Mouse (Mus musculus): ENCODE measurements around the gene Zfp408. TPM values are rescaled to one million over a fixed set of nuclear protein-coding genes. Genes with fewer than 3 reads are reported as not detected.

Gene Zfp408
- polyA plus RNA-seq, 1 experiment from 2014 or later: 4.0 TPM

GRCm38 (mm10) chr2:91659657-91660056 lies 10.1 kb upstream of the Zfp408 start:
- DNase-seq (ENCODE audit: low spot score) (no peak), ATAC-seq (ENCODE audit: low read depth) (no peak)
- Histone ChIP-seq H3K4me2 (ENCODE audit: low read depth, low read length) (no peak overlapping the region), H3K27me3 (replicated peaks; ENCODE audit: control insufficient read depth, insufficient read depth, low read length) (no peaks in the 10 kb centered on the region), H3K9me3 (ENCODE audit: control insufficient read depth, low read length) (no peaks in the 10 kb centered on the region), H3K9ac (ENCODE audit: low read depth, low read length) (no peak overlapping the region), H3K4me3 (ENCODE audit: low read depth, low read length) (no peak overlapping the region), H3K4me1 (ENCODE audit: control insufficient read depth, insufficient read depth, low read length) (no peaks in the 10 kb centered on the region), H3K27ac (replicated peaks; ENCODE audit: low read depth, low read length) (no peak overlapping the region), H3K36me3 (ENCODE audit: control insufficient read depth, insufficient read depth, low read length) (peaks cover 91% of the 10 kb centered on the region)
- WGBS: 92% methylated on average over 8 of the region's 8 CpGs

DNA sequence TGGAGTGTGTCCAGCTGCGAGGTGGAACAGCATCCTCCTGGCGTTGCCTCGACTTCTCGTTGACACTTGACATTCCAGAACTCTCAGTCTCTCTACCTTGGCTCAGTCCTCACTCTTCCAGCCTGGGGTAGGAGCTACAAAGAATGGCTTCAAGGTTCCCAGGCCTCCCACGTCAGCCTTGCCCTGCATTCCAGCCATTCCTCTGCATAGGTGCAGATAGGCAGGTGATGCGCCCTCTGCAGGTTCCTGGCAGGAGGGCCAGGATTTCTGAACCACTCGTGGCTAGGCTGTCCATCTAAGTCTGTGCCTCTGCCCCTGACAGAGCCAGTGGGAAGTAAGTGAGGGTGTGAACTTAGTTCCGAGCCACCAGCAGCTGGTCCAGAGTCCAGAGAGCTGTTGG lies 7.2 kb upstream of the Zfp408 start:
- Histone ChIP-seq H3K27me3 (replicated peaks; ENCODE audit: control insufficient read depth, insufficient read depth, low read length) (no peaks in the 10 kb centered on the region), H3K4me3 (ENCODE audit: low read depth, low read length) (no peak overlapping the region), H3K4me2 (ENCODE audit: low read depth, low read length) (no peak overlapping the region), H3K36me3 (ENCODE audit: control insufficient read depth, insufficient read depth, low read length) (peaks cover 81% of the 10 kb centered on the region), H3K9ac (ENCODE audit: low read depth, low read length) (no peak overlapping the region), H3K27ac (replicated peaks; ENCODE audit: low read depth, low read length) (no peak overlapping the region), H3K4me1 (ENCODE audit: control insufficient read depth, insufficient read depth, low read length) (no peaks in the 10 kb centered on the region), H3K9me3 (ENCODE audit: control insufficient read depth, low read length) (no peaks in the 10 kb centered on the region)
- WGBS: 68% methylated on average over 8 of the region's 8 CpGs
- ATAC-seq (ENCODE audit: low read depth) (no peak), DNase-seq (ENCODE audit: low spot score) (no peak)

DNA sequence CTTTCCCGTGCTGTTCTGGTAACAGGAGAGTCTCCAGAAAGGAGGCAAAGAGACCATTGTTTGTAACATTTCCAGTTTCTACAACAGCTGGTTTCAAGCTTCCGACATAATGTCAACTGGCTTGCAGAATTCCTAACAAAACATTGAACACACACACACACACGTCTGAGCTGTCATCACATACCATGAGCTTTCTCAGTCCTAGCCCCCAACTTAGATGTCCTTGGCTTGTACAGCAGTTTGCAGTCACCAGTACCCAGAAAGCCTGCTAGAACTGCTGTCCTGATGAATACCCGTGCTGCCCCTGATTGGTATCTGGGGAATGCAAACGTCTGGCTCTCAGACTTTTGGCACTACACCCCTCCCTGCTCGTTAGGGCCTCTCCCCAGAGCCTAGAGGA lies 6.2 kb upstream of the Zfp408 start:
- Histone ChIP-seq H3K4me1 (ENCODE audit: control insufficient read depth, insufficient read depth, low read length) (peaks cover 4% of the 10 kb centered on the region; the same call in 1 of the 2 replicates), H3K4me3 (ENCODE audit: low read depth, low read length) (no peak overlapping the region), H3K27ac (replicated peaks; ENCODE audit: low read depth, low read length) (no peak overlapping the region), H3K9me3 (ENCODE audit: control insufficient read depth, low read length) (no peaks in the 10 kb centered on the region), H3K36me3 (ENCODE audit: control insufficient read depth, insufficient read depth, low read length) (peaks cover 72% of the 10 kb centered on the region), H3K27me3 (replicated peaks; ENCODE audit: control insufficient read depth, insufficient read depth, low read length) (no peaks in the 10 kb centered on the region), H3K4me2 (ENCODE audit: low read depth, low read length) (no peak overlapping the region), H3K9ac (ENCODE audit: low read depth, low read length) (no peak overlapping the region)
- DNase-seq (ENCODE audit: low spot score) (peak; percentile 14), ATAC-seq (ENCODE audit: low read depth) (no peak)
- 58% methylated on average over 6 of the region's 6 CpGs for WGBS

GRCm38 (mm10) chr2:91655388-91655787 lies 5.8 kb upstream of the Zfp408 start:
- no peak overlapping the region for H3K9ac ChIP-seq (ENCODE audit: low read depth, low read length)
- peaks cover 6% of the 10 kb centered on the region; the same call in 1 of the 2 replicates for H3K4me1 ChIP-seq (ENCODE audit: control insufficient read depth, insufficient read depth, low read length)
- 89% methylated on average over 5 of the region's 5 CpGs for WGBS
- H3K4me2 ChIP-seq (ENCODE audit: low read depth, low read length): no peak overlapping the region
- no peak overlapping the region for H3K4me3 ChIP-seq (ENCODE audit: low read depth, low read length)
- peaks cover 70% of the 10 kb centered on the region for H3K36me3 ChIP-seq (ENCODE audit: control insufficient read depth, insufficient read depth, low read length)
- H3K9me3 ChIP-seq (ENCODE audit: control insufficient read depth, low read length): no peaks in the 10 kb centered on the region
- H3K27me3 ChIP-seq (replicated peaks; ENCODE audit: control insufficient read depth, insufficient read depth, low read length): no peaks in the 10 kb centered on the region
- DNase-seq (ENCODE audit: low spot score) (no peak), ATAC-seq (ENCODE audit: low read depth) (no peak)
- no peak overlapping the region for H3K27ac ChIP-seq (replicated peaks; ENCODE audit: low read depth, low read length)

GRCm38 (mm10) chr2:91652863-91653262 lies 3.3 kb upstream of the Zfp408 start:
- no peak for DNase-seq (ENCODE audit: low spot score)
- 68% methylated on average over 6 of the region's 6 CpGs for WGBS
- peaks cover 48% of the 10 kb centered on the region for H3K36me3 ChIP-seq (ENCODE audit: control insufficient read depth, insufficient read depth, low read length)

GRCm38 (mm10) chr2:91651458-91652258 lies 2.1 kb upstream of the Zfp408 start:
- Histone ChIP-seq H3K27ac (replicated peaks; ENCODE audit: low read depth, low read length) (no peak overlapping the region), H3K27me3 (replicated peaks; ENCODE audit: control insufficient read depth, insufficient read depth, low read length) (no peaks in the 10 kb centered on the region), H3K9ac (ENCODE audit: low read depth, low read length) (no peak overlapping the region), H3K9me3 (ENCODE audit: control insufficient read depth, low read length) (no peaks in the 10 kb centered on the region), H3K4me2 (ENCODE audit: low read depth, low read length) (no peak overlapping the region), H3K4me3 (ENCODE audit: low read depth, low read length) (no peak overlapping the region; the same call in 1 of the 2 replicates), H3K4me1 (ENCODE audit: control insufficient read depth, insufficient read depth, low read length) (peaks cover 13% of the 10 kb centered on the region), H3K36me3 (ENCODE audit: control insufficient read depth, insufficient read depth, low read length) (peaks cover 48% of the 10 kb centered on the region)
- DNase-seq (ENCODE audit: low spot score): no peak
- WGBS: 89% methylated on average over 14 of the region's 14 CpGs
- ATAC-seq (ENCODE audit: low read depth): no peak

More at GRCm38 (mm10) chr2:91652863-91653262, 3.3 kb upstream of the Zfp408 start:
- H3K4me1 ChIP-seq (ENCODE audit: control insufficient read depth, insufficient read depth, low read length): peaks cover 13% of the 10 kb centered on the region
- H3K9ac ChIP-seq (ENCODE audit: low read depth, low read length): no peak overlapping the region
- no peak for ATAC-seq (ENCODE audit: low read depth)
- H3K4me2 ChIP-seq (ENCODE audit: low read depth, low read length): no peak overlapping the region
- H3K27ac ChIP-seq (replicated peaks; ENCODE audit: low read depth, low read length): no peak overlapping the region
- H3K9me3 ChIP-seq (ENCODE audit: control insufficient read depth, low read length): no peaks in the 10 kb centered on the region
- H3K4me3 ChIP-seq (ENCODE audit: low read depth, low read length): no peak overlapping the region
- no peaks in the 10 kb centered on the region for H3K27me3 ChIP-seq (replicated peaks; ENCODE audit: control insufficient read depth, insufficient read depth, low read length)

GRCm38 (mm10) chr2:91650360-91650995 lies 887 bp upstream of the Zfp408 start:
- peak; percentile 71 for ATAC-seq (ENCODE audit: low read depth)
- no peak for DNase-seq (ENCODE audit: low spot score)
- WGBS: 8% methylated on average over 15 of the region's 16 CpGs

GRCm38 (mm10) chr2:91649152-91649551 lies 439 bp downstream of the Zfp408 start:
- Histone ChIP-seq H3K4me3 (ENCODE audit: low read depth, low read length) (peak overlapping the region; percentile 77), H3K27ac (replicated peaks; ENCODE audit: low read depth, low read length) (peak overlapping the region; percentile 89), H3K4me2 (ENCODE audit: low read depth, low read length) (peak overlapping the region; percentile 84), H3K9ac (ENCODE audit: low read depth, low read length) (peak overlapping the region; percentile 86), H3K4me1 (ENCODE audit: control insufficient read depth, insufficient read depth, low read length) (peaks cover 13% of the 10 kb centered on the region), H3K36me3 (ENCODE audit: control insufficient read depth, insufficient read depth, low read length) (peaks cover 48% of the 10 kb centered on the region), H3K27me3 (replicated peaks; ENCODE audit: control insufficient read depth, insufficient read depth, low read length) (no peaks in the 10 kb centered on the region), H3K9me3 (ENCODE audit: control insufficient read depth, low read length) (no peaks in the 10 kb centered on the region)
- 3% methylated on average over 15 of the region's 15 CpGs for WGBS
- ATAC-seq (ENCODE audit: low read depth) (no peak), DNase-seq (ENCODE audit: low spot score) (no peak)

More at GRCm38 (mm10) chr2:91650360-91650995, 887 bp upstream of the Zfp408 start:
- peaks cover 48% of the 10 kb centered on the region for H3K36me3 ChIP-seq (ENCODE audit: control insufficient read depth, insufficient read depth, low read length)
- no peaks in the 10 kb centered on the region for H3K27me3 ChIP-seq (replicated peaks; ENCODE audit: control insufficient read depth, insufficient read depth, low read length)
- H3K27ac ChIP-seq (replicated peaks; ENCODE audit: low read depth, low read length): peak overlapping the region; percentile 80
- H3K4me3 ChIP-seq (ENCODE audit: low read depth, low read length): peak overlapping the region; percentile 77
- H3K4me1 ChIP-seq (ENCODE audit: control insufficient read depth, insufficient read depth, low read length): peaks cover 13% of the 10 kb centered on the region
- H3K9me3 ChIP-seq (ENCODE audit: control insufficient read depth, low read length): no peaks in the 10 kb centered on the region
- H3K9ac ChIP-seq (ENCODE audit: low read depth, low read length): peak overlapping the region; percentile 66
- peak overlapping the region; percentile 81 for H3K4me2 ChIP-seq (ENCODE audit: low read depth, low read length)
